Mouse (Mus musculus) ES-CJ7 (cell line): ENCODE data around the gene Car5a.

Experiments
- DNase-seq: peaks from one replicate; pipeline ENCODE4 v3.0.0; 2011; ENCODE audit warnings: low read depth, low spot score

The Car5a gene

GRCm38 (mm10) chr8:121955825-121956500 lies 11.3 kb upstream of the Car5a start:
- no peak for DNase-seq

GRCm38 (mm10) chr8:121954981-121955555 lies 10.4 kb upstream of the Car5a start:
- DNase-seq = no peak

- DNase-seq = no peak
Measured at GRCm38 (mm10) chr8:121953821-121954545, 9.3 kb upstream of the Car5a start.

GRCm38 (mm10) chr8:121952800-121953199 lies 8.1 kb upstream of the Car5a start:
- DNase-seq = no peak

- no peak for DNase-seq
Measured at GRCm38 (mm10) chr8:121952122-121952521, 7.4 kb upstream of the Car5a start.

GRCm38 (mm10) chr8:121951656-121952009 lies 6.9 kb upstream of the Car5a start:
- peak; percentile 49 for DNase-seq

- peak; percentile 82 for DNase-seq
Measured at GRCm38 (mm10) chr8:121950749-121951655, 6.3 kb upstream of the Car5a start.

- DNase-seq = peak; percentile 100
Measured at GRCm38 (mm10) chr8:121949941-121950748, 5.4 kb upstream of the Car5a start.

GRCm38 (mm10) chr8:121949222-121949800 lies 4.6 kb upstream of the Car5a start, which contains the start of gene Banp:
Gene Banp, plus strand, starts transcription at chr8:121949750.
- DNase-seq = no peak

- DNase-seq = peak; percentile 47
Measured at GRCm38 (mm10) chr8:121948321-121949145, 3.8 kb upstream of the Car5a start.

GRCm38 (mm10) chr8:121947753-121948141 lies 3.0 kb upstream of the Car5a start:
- peak; percentile 97 for DNase-seq

GRCm38 (mm10) chr8:121947047-121947752 lies 2.5 kb upstream of the Car5a start:
- DNase-seq = no peak

- no peak for DNase-seq
Measured at GRCm38 (mm10) chr8:121946351-121946750, 1.6 kb upstream of the Car5a start.

GRCm38 (mm10) chr8:121943716-121944115 lies 988 bp downstream of the Car5a start:
- DNase-seq = no peak

- no peak for DNase-seq
Measured at GRCm38 (mm10) chr8:121943057-121943540, 1.6 kb downstream of the Car5a start.

GRCm38 (mm10) chr8:121938732-121939131 lies 6.0 kb downstream of the Car5a start:
- no peak for DNase-seq

GRCm38 (mm10) chr8:121936391-121936790 lies 8.3 kb downstream of the Car5a start:
- DNase-seq = peak; percentile 52

GRCm38 (mm10) chr8:121935341-121936294 lies 9.1 kb downstream of the Car5a start:
- DNase-seq = peak; percentile 81
